Mouse (Mus musculus) MEL (cell line): Measurements from ENCODE around the gene Pls1.

Experiments used
- CTCF ChIP-seq, 3 experiments: IDR thresholded peaks in 2 of 3; conservative IDR thresholded peaks in 1 of 3; 2 replicates each; pipeline ENCODE4 v1.5.1; 2011 to 2012; ENCODE audit warnings: low read length in 3 of 3, low read depth in 2 of 3, mild to moderate bottlenecking in 2 of 3, improper control_type of control experiment in 1 of 3, inconsistent platforms in 1 of 3, mixed read lengths in 1 of 3, moderate library complexity in 1 of 3; ENCODE audit not compliant: control insufficient read depth in 1 of 3, insufficient read depth in 1 of 3, poor library complexity in 1 of 3, severe bottlenecking in 1 of 3
- EP300 ChIP-seq, 2 experiments: IDR thresholded peaks; 2 replicates each; pipeline ENCODE4 v1.6.1; 2011; ENCODE audit warnings: improper control_type of control experiment in 2 of 2, low read length in 2 of 2, low read depth in 1 of 2, mild to moderate bottlenecking in 1 of 2
- POLR2A ChIP-seq, 2 experiments: IDR thresholded peaks; 2 replicates each; pipeline ENCODE4 v1.6.1; 2011 to 2012; ENCODE audit warnings: low read length in 2 of 2, mild to moderate bottlenecking in 2 of 2, control low read depth in 1 of 2, improper control_type of control experiment in 1 of 2, low read depth in 1 of 2, moderate library complexity in 1 of 2; ENCODE audit not compliant: control insufficient read depth in 1 of 2, insufficient read depth in 1 of 2, poor library complexity in 1 of 2
- RCOR1 ChIP-seq: IDR thresholded peaks from 2 replicates; pipeline ENCODE4 v1.6.1; 2012; ENCODE audit warnings: low read depth, mild to moderate bottlenecking, inconsistent platforms, low read length, improper control_type of control experiment
- USF1 ChIP-seq: IDR thresholded peaks from 2 replicates; pipeline ENCODE4 v1.6.1; 2014; ENCODE audit warnings: low read depth, mild to moderate bottlenecking, inconsistent platforms, low read length, improper control_type of control experiment, moderate library complexity
- USF2 ChIP-seq, 2 experiments: IDR thresholded peaks; 2 replicates each; pipeline ENCODE4 v1.6.1; 2011 to 2012; ENCODE audit warnings: improper control_type of control experiment in 2 of 2, low read length in 2 of 2, borderline replicate concordance in 1 of 2, inconsistent platforms in 1 of 2, low read depth in 1 of 2, mild to moderate bottlenecking in 1 of 2; ENCODE audit not compliant: insufficient read depth in 1 of 2

GRCm38 (mm10) chr9:95882751-95883150 lies 37.6 kb upstream of the Pls1 start:
- TF ChIP-seq RCOR1, result no peak
- no peak for TF ChIP-seq EP300 (IDR thresholded peaks at IDR 0.05; ENCODE audit: low read depth in 1 of 2, low read length in 2 of 2)
- no peak for TF ChIP-seq POLR2A (IDR thresholded peaks at IDR 0.05; ENCODE audit: control insufficient read depth in 1 of 2, insufficient read depth in 1 of 2, low read depth in 1 of 2, low read length in 2 of 2, poor library complexity in 1 of 2)
- TF ChIP-seq USF2 (IDR thresholded peaks at IDR 0.05; ENCODE audit: borderline replicate concordance in 1 of 2, insufficient read depth in 1 of 2, low read depth in 1 of 2, low read length in 2 of 2), result no peak
- TF ChIP-seq USF1, result no peak
- TF ChIP-seq CTCF (IDR thresholded peaks at IDR 0.05 in 2 of 3, conservative IDR thresholded peaks at IDR 0.05 in 1 of 3; ENCODE audit: control insufficient read depth in 1 of 3, insufficient read depth in 1 of 3, low read depth in 2 of 3, low read length in 3 of 3, poor library complexity in 1 of 3, severe bottlenecking in 1 of 3), result no peak
